Mouse (Mus musculus) left cerebral cortex, postnatal 36 days (tissue): ENCODE measurements around the gene Glud1. TPM values are rescaled to one million over a fixed set of nuclear protein-coding genes. Genes with fewer than 3 reads are reported as not detected.
"Not testable (repeated sequence)": the region's sequence is repeated elsewhere in the genome, so short reads cannot be mapped to it uniquely, and the experiment has no call there.

ENCODE experiments used
- DNase-seq, 2 experiments: peaks; one replicate each; pipeline ENCODE4 v3.0.0; 2021 to 2022; ENCODE audit warnings: low spot score in 2 of 2, mixed read lengths in 1 of 2
- intact Hi-C: fragments of 180-260 bp; cut with DNase I; formaldehyde crosslinking; loops from one replicate; pipeline ENCODE4 v1.15.1; 2025
- total RNA-seq, 2 experiments: library from RNA; stranded (reverse); gene quantifications; 2 replicates each; pipeline ENCODE4 v1.2.3; 2021

Gene Glud1
- total RNA-seq, 2 experiments from 2014 or later, result 245 to 282 TPM

DNA sequence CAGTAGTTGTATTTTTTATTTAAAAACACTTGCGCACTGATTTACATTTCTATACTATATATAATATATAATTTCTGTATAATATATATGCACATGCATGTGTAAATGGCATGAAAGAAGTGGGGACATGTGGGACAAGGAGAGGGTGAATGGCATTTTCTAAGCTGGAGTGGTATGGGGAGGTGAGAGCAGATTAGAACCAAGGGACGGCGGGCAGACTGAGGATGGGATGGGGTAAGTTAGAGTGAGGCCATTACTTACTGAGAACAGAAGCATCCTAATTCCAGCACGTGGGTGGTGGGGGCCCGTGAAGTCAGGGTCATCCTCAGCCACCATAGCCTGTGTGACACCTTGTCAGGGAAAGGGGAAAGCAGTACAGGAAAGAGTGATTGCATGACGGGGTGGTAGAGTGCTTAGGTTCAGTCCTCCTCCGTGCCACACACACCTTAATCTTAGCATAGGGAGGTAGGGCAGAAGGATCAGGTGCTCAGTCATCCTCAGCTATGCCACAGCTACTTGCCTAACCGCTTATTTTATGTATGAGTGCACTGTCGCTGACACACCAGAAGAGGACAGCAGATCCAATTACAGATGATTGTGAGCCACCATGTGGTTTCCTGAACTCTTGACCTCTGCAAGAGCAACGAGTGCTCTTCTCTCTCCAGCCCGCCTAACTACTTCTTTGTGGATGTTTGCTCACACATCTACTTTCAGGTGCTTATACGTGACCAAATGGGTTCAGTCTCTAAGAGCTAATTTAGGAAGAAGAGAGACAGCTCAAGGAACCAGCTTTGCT is 35.4 kb downstream of the Glud1 start:
- no peak for DNase-seq
- intact Hi-C loops, result no loop called here

DNA sequence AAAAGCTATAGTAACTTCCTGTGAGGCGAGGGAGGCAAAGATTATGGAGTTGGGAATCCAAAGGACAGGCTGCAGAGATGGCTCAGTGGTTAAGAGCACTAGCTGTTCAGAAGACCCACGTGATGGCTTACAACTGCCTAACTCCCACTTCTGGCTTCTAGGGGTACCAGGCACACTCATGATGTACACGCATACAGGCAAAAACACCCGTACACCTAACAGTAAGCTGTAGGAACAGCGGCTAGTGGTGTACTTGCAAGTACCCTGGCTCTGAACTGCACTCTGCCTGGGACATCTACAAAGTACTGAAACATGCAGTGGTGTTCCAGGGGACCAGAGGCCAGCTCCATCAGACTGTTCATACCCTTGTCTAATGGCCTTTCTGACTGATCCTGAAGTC is 36.6 kb downstream of the Glud1 start:
- intact Hi-C loops, result no loop called here
- no peak for DNase-seq

DNA sequence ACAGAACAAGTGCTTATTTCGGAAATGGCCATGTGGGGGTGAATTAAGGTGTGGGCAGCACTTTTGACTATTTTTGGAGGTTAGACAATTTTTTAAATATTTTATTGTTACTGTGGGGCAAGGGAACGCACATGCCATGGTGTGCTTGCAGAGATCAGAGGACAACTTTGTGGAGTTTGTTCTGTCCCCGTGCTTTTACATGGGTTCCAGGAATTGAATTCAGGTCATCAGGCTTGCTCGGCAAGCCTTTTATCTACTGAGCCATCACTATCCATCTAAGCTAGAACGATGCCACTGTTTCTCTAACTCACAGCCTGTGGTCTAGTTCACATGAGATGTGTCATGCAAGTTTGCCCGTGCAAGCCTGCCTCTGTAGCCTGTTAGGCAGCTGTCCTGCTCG is 37.8 kb downstream of the Glud1 start:
- intact Hi-C loops, result no loop called here
- no peak for DNase-seq

DNA sequence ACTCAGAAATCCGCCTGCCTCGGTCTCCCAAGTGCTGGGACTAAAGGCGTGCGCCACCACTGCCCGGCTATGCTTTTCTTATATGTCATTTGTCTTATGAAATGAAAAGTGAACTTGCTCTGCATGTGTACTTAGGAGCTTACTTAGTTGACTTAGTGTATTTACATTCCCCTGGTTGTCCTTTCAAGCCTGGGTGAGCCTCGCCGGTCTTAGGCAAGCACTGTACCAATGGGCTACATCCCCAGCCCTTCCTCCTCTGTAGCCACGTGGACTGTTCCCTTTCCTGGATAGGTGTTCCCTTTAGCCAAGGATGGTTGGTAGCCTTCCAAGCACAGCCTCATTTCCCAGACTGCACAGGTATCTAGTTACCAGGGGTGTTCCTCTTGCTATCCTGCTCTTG is 38.5 kb downstream of the Glud1 start:
- DNase-seq, result no peak
- intact Hi-C loops, result no loop called here

DNA sequence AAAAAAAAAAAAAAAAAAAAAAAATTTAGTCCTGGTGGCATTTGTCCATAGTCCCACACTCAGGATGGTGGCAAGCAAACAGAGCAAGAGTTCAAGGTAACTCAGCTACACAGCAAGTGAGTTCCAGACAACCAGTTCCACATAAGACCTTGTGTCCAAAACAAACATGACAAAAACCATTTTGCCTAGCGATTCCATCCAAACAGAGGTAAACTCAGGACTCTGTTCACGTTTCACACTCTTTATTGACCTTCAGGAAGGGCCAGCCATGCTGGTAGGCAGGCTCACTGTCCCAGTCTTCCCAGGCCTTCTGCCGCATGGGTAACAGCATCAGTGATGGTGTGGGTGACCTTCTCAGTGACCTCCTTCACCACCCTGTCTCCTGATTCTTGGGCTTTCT is 41.1 kb downstream of the Glud1 start:
- no peak for DNase-seq
- intact Hi-C loops, result no loop called here

DNA sequence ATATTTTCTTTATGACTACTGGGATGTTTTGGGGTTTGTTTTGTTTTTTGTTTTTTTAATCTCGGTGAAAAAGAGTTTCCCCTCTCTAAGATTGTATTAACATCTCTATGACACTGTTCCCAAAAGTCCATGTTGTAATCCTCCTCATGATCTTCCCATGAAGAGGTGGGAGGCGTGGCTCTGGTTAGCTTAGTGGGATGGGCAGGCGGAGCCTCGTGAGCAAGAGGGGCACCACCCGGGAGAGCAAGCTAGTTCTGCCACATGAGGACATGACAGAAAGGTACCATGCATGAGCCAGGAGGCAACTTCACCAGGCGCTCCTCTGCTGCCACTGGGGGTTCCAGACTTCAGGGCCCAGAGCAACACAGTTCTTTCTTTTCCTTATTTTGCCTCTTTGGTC is 42.0 kb downstream of the Glud1 start:
- intact Hi-C loops, result no loop called here
- DNase-seq, result no peak

DNA sequence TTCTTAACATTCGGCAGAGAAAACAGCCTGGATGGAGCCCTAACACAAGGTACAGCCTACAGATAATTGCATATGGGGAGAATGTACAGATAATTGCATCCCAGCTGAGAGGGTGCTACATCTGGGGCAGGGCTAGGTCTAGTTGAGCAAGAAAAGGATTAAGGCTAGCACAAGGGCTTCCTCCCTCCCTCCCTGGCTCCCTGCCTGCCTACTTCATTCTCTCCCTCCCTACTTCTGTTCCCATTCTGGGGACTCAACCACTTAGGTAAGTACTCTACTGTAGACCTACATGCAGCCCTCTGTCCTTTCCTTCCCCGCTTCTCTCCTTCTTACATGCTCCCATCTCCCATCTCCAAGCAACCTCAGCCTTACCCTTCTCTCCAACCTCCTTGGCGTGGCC is 42.8 kb downstream of the Glud1 start:
- no peak for DNase-seq

DNA sequence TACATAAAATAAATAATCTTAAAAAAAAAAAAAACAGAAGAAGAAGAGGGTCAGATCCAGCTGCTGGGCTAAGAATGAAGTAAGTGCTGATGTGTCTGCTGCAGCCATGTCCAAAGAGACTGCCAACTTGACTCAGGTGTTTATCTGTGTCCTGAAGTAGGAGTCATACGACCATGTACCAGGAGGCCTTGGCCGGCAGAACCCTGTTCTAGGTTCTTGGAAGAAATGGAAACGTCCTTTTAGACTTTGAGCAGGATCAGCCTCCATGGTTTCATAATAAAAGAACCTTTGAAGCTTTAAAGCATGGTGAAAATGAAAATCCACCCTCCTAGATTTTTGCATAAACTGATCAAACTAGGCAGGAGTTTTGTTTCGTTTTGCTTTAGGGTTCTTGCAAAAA is 43.9 kb downstream of the Glud1 start:
- intact Hi-C loops, result no loop called here
- DNase-seq, result no peak

More for the DNA sequence above, 42.8 kb downstream of the Glud1 start:
- intact Hi-C loops, result no loop called here

DNA sequence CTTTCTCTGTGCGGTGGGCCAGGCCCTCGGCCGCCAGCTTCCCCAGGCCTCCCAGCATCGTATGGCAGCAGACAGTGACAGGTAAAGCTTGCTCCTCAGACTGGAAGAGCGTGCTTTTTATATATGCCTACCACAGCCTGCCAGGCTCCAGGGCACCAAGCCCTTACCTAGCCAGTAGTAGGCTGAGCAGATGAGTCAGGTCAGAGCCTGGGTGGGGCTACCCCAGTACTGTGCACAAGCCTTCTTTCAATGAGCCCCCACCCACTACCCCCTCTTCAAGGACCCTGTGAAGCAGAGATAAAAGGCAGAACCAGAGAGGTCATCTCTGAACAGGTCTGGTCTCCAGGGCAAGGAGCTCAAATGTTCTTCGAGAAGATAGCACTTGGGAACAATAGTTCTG is 44.8 kb downstream of the Glud1 start, which contains the start of gene Fam25c:
Fam25c (minus strand) TSS at position 133 of the 400 bp plus-strand sequence.
- DNase-seq, result no peak
- intact Hi-C loops, result no loop called here

DNA sequence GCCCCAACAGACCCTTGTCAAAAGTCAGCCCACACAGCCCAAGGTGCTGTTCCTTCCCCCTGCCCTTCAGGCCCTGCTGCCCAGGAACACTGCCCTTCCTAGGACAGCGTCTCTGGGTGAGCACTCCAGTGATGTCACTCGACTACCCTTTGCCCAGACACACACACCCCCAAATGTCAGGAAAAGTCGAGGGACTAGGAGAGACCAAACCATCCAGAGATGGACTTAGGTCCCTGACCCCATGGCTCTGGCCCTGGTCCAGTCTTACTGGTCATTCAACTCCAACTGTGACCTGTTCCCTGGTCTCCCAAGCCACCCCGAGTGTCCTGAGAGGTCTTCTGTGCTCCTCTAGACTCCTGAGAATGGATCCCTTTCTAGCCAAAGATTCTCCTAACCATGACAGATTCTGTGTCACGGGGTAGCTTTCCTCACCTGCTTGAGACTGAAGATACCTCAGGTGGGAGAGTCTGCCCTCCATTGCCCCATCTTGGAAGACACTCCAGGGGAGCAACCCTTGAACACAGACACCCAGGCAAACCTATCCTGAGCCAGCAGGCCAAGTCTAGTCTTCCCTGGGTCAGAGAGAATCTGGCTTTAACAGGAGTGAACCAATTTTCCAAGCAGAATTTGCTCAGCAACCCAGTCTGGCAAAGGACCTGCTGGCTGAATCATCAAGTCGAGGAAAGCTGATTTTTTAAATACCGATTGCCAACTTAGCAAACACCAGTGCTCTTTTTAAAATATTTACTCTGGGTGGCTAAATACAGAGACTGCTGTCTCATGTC is 47.3 kb downstream of the Glud1 start:
- intact Hi-C loops, result no loop called here
- DNase-seq, result peak in 1 of 2 experiments; percentile 15

DNA sequence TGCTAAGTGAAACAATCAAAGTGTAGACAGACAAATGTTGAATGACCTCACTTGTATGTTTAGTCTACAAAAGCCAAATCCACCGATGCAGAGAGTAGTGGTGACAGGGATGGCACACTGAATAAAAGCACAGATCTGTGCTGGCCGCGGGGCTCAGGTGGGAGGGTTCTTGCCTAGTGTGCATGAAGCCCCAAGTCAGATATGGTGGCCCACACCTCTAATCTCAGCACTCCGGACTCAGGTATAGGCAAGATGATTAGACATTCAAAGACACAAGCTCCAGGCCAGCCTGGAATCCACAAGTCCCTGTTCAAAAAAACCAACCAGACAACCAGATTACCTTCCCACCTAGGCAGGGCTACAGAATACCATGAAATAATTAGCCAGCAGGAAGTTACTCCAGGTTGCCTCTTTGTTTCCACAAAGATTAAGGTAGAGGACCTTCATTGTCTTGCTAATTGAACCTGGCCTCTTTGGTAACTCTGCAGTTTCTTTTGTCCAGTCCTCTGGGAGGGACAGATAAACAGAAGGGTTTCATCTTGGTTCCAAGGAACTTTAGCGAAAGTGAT is 49.2 kb downstream of the Glud1 start:
- no peak for DNase-seq
- intact Hi-C loops, result loop anchor here (5.0 kb wide), 1 partner anchor 87 kb away; no protein-coding TSS in a partner anchor

DNA sequence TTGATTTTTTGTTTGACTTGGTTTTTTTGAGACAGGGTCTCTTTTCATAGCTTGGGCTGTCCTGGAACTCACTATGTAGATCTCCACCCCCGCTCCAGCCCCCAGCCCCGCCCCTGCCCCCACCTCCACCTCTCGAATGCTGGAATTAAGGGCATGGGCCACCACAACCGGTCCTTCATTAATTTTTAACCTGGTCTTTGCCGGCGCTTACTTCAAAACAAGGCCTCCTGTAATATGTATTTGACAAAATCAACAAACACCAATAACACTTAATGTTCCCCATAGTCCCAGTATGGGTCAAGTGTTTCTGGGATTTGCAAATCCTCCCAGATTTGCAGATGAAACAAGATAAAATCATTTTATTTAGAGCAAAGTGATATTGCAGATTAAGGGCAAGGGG is 49.7 kb downstream of the Glud1 start:
- no peak for DNase-seq
- intact Hi-C loops, result loop anchor here (5.0 kb wide), 1 partner anchor 88 kb away; no protein-coding TSS in a partner anchor

DNA sequence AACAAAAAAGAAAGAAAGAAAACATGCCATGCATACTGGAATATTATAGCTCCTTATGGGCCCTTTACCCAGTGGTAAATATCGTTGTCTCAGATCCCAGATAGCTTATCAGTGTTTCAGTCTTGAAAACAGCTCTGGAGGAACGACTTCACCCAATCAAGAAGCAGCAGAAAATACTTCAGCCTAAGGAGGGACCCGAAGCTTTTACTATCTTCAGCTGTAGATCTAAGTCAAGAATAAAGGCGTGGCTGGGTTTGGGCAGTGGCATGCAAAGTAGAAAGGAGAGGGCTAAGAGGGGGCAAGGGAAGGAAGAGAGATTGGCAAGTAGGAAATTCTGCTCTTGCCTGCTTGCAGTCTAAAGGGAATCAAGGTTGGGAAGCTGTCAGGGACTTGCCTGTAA is 51.6 kb downstream of the Glud1 start:
- intact Hi-C loops, result loop anchor here (5.0 kb wide), 1 partner anchor 90 kb away; no protein-coding TSS in a partner anchor

DNA sequence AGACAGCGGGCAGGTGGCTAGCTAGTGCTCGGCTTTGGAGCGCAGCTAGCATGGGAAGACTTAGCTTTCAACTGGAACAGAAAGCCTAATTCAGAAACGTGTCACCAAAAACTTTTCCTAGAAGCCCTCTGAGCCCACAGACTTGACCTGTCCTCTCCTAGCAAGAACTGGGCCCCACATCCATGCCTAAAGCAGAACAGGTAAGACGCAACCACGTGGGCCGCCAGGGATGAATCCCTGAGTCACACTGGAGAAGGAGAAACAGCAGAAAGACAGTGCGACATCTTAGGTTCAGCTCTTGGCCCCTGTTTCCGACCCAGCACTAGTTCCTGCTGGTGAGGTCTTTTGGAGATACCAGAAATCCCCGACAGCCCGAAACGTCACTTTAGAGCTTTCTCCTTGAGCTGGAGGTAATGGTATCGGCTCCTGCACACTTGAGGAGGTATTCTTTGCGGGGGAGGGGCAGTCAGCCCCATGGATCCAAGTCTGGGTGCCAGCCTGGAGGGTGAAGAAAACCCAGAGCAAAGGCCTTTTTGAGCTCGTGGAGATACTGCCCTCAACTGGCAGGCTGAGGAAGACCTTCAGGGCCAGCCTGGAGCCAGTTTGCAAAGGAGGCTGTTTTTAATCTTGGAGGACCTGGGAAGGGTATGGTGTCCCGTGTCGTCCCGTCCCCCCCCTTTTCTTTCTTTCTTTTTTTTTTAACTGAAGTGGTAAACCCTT is 52.4 kb downstream of the Glud1 start:
- intact Hi-C loops, result loop anchor here (5.0 kb wide), 1 partner anchor 91 kb away; no protein-coding TSS in a partner anchor

More for the DNA sequence above, 51.6 kb downstream of the Glud1 start:
- DNase-seq, result no peak

DNA sequence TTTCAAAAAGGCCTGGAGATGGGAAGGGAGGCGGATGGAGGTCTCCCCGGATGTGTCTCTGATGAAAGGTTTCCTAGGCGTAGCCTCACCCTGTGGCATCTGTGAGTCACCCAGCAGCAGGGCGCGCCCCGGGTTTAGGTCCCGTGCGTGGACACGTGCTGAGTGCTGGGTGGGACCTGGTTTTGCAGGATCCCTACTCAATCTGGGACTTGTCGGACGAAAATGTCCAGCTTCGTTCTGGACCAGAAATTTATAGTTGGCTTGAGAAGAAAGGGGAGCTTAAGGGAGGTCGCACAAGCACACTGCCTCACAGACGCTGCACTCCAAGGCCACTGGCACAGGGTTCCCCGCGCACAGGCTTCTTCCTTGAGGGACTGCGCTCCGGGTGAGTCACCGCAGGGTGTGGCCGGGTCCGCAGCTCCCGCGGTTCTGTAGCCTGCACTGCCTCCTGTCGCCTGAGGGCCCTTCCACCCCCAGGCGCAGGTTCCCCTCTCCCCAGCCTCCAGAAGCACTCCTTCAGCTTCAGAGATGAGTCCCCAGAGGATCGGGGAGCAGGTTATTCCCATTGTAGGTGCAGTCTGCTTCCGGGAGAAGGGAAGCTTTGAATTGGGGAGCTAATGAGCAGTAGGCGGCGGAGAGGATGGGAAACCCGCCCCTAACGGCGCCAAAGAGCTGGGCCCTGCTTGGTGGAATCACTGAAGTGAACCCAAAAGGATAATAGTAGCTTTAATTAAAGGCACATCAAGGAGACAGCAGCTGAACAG is 53.1 kb downstream of the Glud1 start:
- peak; percentile 47 to 49 for DNase-seq
- intact Hi-C loops, result loop anchor here (5.0 kb wide), 1 partner anchor 91 kb away; no protein-coding TSS in a partner anchor

More for the DNA sequence above, 52.4 kb downstream of the Glud1 start:
- DNase-seq, result peak; percentile 46 to 58

DNA sequence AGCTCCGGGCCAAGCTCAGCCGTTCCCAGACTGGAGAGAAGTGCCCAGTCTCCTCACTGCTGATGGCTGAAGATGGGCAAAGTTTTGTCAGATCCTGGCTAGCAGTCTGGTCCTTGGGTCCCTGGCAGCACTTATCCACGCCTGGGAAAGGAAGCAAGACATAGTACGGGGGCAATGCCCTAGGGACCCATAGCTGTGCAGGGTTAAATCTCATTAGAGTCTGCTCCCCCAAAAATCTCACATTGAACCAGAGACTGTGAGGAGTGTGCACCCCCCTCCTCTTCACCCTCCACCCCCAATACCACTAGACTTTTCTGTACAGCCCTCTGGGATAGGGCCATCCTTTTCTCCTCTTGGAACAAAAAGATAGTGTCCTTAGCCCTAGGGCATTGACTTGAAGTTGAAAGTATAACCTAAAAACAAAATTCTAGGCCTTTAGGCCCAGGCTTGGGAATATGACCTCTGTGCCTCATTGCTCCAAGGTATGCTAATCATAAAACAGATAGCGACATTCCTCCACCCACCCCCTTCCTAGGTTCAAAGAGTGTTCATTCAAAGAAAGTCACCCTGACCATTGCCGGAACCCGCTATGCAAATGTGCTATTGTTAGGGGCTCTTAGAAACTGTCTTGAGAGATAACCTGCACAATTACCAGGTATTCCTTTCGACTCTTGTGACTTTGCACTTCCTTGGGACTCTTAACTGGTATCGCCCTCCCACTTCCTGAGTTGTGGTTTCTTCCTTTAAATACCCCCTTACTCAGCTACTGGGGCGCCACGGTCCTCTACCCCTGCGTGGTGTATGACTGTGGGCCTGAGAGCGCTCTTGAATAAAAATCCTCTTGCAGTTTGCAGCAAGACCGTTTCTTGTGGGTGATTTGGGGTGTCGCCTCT is 54.0 kb downstream of the Glud1 start:
- intact Hi-C loops, result loop anchor here (5.0 kb wide), 1 partner anchor 92 kb away; no protein-coding TSS in a partner anchor

DNA sequence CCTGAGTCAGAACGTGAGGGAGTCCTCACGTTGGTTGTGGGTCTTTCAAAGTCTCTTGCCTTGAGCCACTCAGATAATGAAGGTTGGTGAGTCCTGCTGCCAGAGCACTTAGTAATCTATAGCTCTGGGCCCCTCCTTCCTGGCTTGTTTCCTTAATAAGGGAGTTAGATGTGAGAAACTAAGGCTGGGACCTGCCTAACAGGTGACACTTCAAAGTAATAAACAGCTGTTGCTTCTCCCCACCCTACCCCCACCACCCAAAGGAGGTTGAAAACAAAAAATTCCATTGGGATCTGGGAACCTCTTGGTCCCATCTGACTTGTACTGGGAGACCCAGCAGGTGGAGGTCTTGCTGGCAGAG is 54.6 kb downstream of the Glud1 start:
- intact Hi-C loops, result no loop called here
- DNase-seq, result no peak

More for the DNA sequence above, 54.0 kb downstream of the Glud1 start:
- DNase-seq, result not testable (repeated sequence)

DNA sequence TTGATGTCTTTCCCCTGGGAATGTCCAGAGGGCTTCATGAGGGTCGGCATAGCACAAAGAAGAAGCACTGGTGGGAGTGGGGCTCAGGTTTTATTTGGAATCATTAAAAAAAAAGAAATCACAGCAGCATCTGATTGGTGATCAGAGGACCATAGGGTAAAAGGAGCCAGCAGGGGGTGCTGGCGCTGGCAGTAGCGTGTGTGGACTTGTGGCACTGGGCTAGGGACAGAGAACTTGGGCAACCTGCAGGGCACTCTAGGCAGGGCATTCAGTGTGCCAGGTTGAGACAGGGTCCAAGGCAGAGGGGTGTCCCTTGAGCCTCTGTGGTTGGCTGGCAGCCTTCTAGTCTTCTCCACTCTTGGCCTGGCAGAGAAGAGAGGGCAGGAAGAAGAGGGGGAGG is 59.7 kb downstream of the Glud1 start:
- no peak for DNase-seq
- intact Hi-C loops, result loop anchor here (5.0 to 10.0 kb wide), 2 partner anchors 197 to 285 kb away; partner anchors contain the start of gene Anxa8
